ENCODE assay signal across 15 mouse cellular contexts in genomic region chr3:122242876-122243275, GRCm38 (mm10). TPM values are rescaled to one million over a fixed set of nuclear protein-coding genes. Genes with fewer than 3 reads are reported as not detected.
DNase-seq lines count a peak whose midpoint lies in the region; ATAC-seq and TF ChIP-seq lines count a peak whose summit lies in the region.
"Had no signal": no experiment of that assay in that cellular context is flagged by ENCODE, and none has a peak within 500 bp of the region (broad histone marks: within the 10 kb centered on the region; RNA-seq: fewer than 3 reads in every experiment).

No protein-coding gene starts in this region.

- no peaks in the 10 kb centered on the region for H3K27me3 ChIP-seq in heart, embryonic 13.5 days (replicated peaks)
- no peaks in the 10 kb centered on the region for H3K27me3 ChIP-seq in G1E (ENCODE audit: insufficient read depth, low read length)
- H3K27me3 ChIP-seq: embryonic facial prominence, embryonic 12.5 days; limb, embryonic 12.5 days had no signal

- no peak for TF ChIP-seq CTCF in G1E (IDR thresholded peaks at IDR 0.05; ENCODE audit: low read depth, low read length)

- H3K9ac ChIP-seq in heart, embryonic 13.5 days = no peak overlapping the region
- H3K9ac ChIP-seq: embryonic facial prominence, embryonic 12.5 days; limb, embryonic 12.5 days had no signal

- H3K9me3 ChIP-seq in heart, embryonic 13.5 days = no peaks in the 10 kb centered on the region
- no peaks in the 10 kb centered on the region for H3K9me3 ChIP-seq in G1E (replicated peaks)
- H3K9me3 ChIP-seq: embryonic facial prominence, embryonic 12.5 days; limb, embryonic 12.5 days had no signal

- no peaks in the 10 kb centered on the region for H3K36me3 ChIP-seq in heart, embryonic 13.5 days
- H3K36me3 ChIP-seq in G1E (replicated peaks) = peaks cover 5% of the 10 kb centered on the region
- no peaks in the 10 kb centered on the region for H3K36me3 ChIP-seq in macrophage (ENCODE audit: inconsistent target)
- H3K36me3 ChIP-seq: embryonic facial prominence, embryonic 12.5 days; limb, embryonic 12.5 days had no signal

- intact Hi-C loops in heart, postnatal 14 days (cut with DNase I) = no loop called here

- H3K79me2 ChIP-seq in macrophage (ENCODE audit: inconsistent target) = peaks cover 18% of the 10 kb centered on the region

- WGBS in heart, embryonic 13.5 days = 50% methylated on average over 6 of the region's 6 CpGs
- 74% methylated on average over 6 of the region's 6 CpGs for whole genome bisulfite sequencing in macrophage (ENCODE audit: missing documents)

- peak overlapping the region; percentile 65 for H3K27ac ChIP-seq in heart, embryonic 13.5 days (replicated peaks)
- 0 out of 2 replicates have a peak overlapping the region, but pooled peaks have one; percentile 7 for H3K27ac ChIP-seq in macrophage
- H3K27ac ChIP-seq: embryonic facial prominence, embryonic 12.5 days; kidney, postnatal 0 days had no signal

- DNase-seq in heart, postnatal 14 days = no peak
- peak; percentile 37 for DNase-seq in G1E (ENCODE audit: low spot score)
- DNase-seq in thymus, postnatal 4 days = no peak
- DNase-seq in cerebellum, postnatal 36 days = no peak
- DNase-seq: cerebellum, adult 8-10 months; gastrocnemius, postnatal 14 days; lung, postnatal 14 days; thymus, adult 18-20 months had no signal

- ATAC-seq in heart, embryonic 13.5 days (ENCODE audit: extremely low read depth, insufficient number of reproducible peaks, low FRiP score, low TSS enrichment) = no peak
- peak; percentile 45 for ATAC-seq in G1E (ENCODE audit: extremely low read depth, insufficient number of reproducible peaks, low FRiP score, poor library complexity, severe bottlenecking)
- ATAC-seq in erythroblast, adult 5-6 weeks (replicated peaks; ENCODE audit: low FRiP score, poor library complexity, severe bottlenecking) = peak; percentile 25; the same call in 1 of the 2 replicates
- ATAC-seq: CD4-positive, CD25-positive, alpha-beta regulatory T cell, adult 4 months had no signal

- peak overlapping the region; percentile 69 for H3K4me2 ChIP-seq in heart, embryonic 13.5 days
- H3K4me2 ChIP-seq: embryonic facial prominence, embryonic 12.5 days; limb, embryonic 12.5 days had no signal

- H3K4me3 ChIP-seq in heart, embryonic 13.5 days = no peak overlapping the region
- H3K4me3 ChIP-seq in G1E (ENCODE audit: low read depth, low read length) = peak overlapping the region; percentile 41; the same call in 1 of the 2 replicates
- no peak overlapping the region for H3K4me3 ChIP-seq in macrophage (ENCODE audit: inconsistent target)
- H3K4me3 ChIP-seq: embryonic facial prominence, embryonic 12.5 days; limb, embryonic 12.5 days had no signal

- H3K4me1 ChIP-seq in heart, embryonic 13.5 days = peaks cover 30% of the 10 kb centered on the region
- H3K4me1 ChIP-seq in G1E (ENCODE audit: insufficient read depth, low read depth, low read length) = peaks cover 26% of the 10 kb centered on the region

RNA-seq across cellular contexts. Expression of gene Gclm, which starts 2.5 kb away (rescaled TPM):
- 80.1 and 90.0 TPM in 2 replicates for polyA plus RNA-seq in heart, embryonic 13.5 days (2015; fragmentation: Nextera tagmentation; extraction: Ambion mirVana)
- 10 to 100 TPM; 57.2 to 61.6 TPM for total RNA-seq in heart, postnatal 14 days (2021)
- total RNA-seq in G1E (2014; fragmentation: Nextera tagmentation) (294 and 394 TPM in 2 replicates), G1E (2017) (115 and 121 TPM in 2 replicates)
- polyA plus RNA-seq in G1E (2012) (491 and 677 TPM in 2 replicates), macrophage (2018) (50.5 to 96.3 TPM (median 94.0 TPM) in 3 replicates)
- total RNA-seq in erythroblast, adult 5-6 weeks (2015; ENCODE audit: low replicate concordance) = 276 and 381 TPM in 2 replicates
- total RNA-seq in erythroblast, adult 5-6 weeks (2017; ENCODE audit: low replicate concordance) = 373 and 560 TPM in 2 replicates
- 10 to 100 TPM in 16 of 26 experiments, 1 to 10 TPM in 10; 2.8 to 24.8 (median 12.1) TPM for total RNA-seq in macrophage (2018; cell fraction: chromatin; rRNA removed)
- total RNA-seq in macrophage (2018; cell fraction: cytosol; rRNA removed) = 10 to 100 TPM; 24.6 to 64.3 (median 39.6) TPM
- 10 to 100 TPM in 18 of 26 experiments, 1 to 10 TPM in 8; 6.8 to 34.7 (median 13.1) TPM for total RNA-seq in macrophage (2018; cell fraction: nucleus; rRNA removed)

RNA-seq across cellular contexts. Expression of gene Dnttip2, which starts 31.3 kb away (rescaled TPM):
- 44.5 and 45.0 TPM in 2 replicates for polyA plus RNA-seq in heart, embryonic 13.5 days (2015; fragmentation: Nextera tagmentation; extraction: Ambion mirVana)
- 10 to 100 TPM; 23.9 to 24.1 TPM for total RNA-seq in heart, postnatal 14 days (2021)
- total RNA-seq in G1E (2014; fragmentation: Nextera tagmentation) (158 and 216 TPM in 2 replicates), G1E (2017) (111 and 138 TPM in 2 replicates)
- polyA plus RNA-seq in G1E (2012) (11.0 and 16.7 TPM in 2 replicates), macrophage (2018) (38.3 to 104 TPM (median 55.9 TPM) in 3 replicates)
- 32.8 and 70.5 TPM in 2 replicates for total RNA-seq in erythroblast, adult 5-6 weeks (2015; ENCODE audit: low replicate concordance)
- total RNA-seq in erythroblast, adult 5-6 weeks (2017; ENCODE audit: low replicate concordance) = 19.3 and 34.0 TPM in 2 replicates
- 10 to 100 TPM; 16.9 to 53.6 (median 37.1) TPM for total RNA-seq in macrophage (2018; cell fraction: chromatin; rRNA removed)
- 10 to 100 TPM; 36.9 to 55.2 (median 45.4) TPM for total RNA-seq in macrophage (2018; cell fraction: cytosol; rRNA removed)
- 10 to 100 TPM; 17.4 to 56.9 (median 32.3) TPM for total RNA-seq in macrophage (2018; cell fraction: nucleus; rRNA removed)

RNA-seq across cellular contexts. Expression of gene Bcar3, which starts 51.1 kb away (rescaled TPM):
- polyA plus RNA-seq in heart, embryonic 13.5 days (2015; fragmentation: Nextera tagmentation; extraction: Ambion mirVana) = 3.6 and 4.8 TPM in 2 replicates
- 1 to 10 TPM; 8.0 to 9.0 TPM for total RNA-seq in heart, postnatal 14 days (2021)
- not detected in 2 replicates for total RNA-seq in G1E (2014; fragmentation: Nextera tagmentation)
- total RNA-seq in G1E (2017) = 0.27 TPM in 1 of 2 replicates, not detected in the other
- polyA plus RNA-seq in G1E (2012) = not detected in 2 replicates
- total RNA-seq in erythroblast, adult 5-6 weeks (2015; ENCODE audit: low replicate concordance) = 1.3 TPM in 1 of 2 replicates, not detected in the other
- total RNA-seq in erythroblast, adult 5-6 weeks (2017; ENCODE audit: low replicate concordance) = 0.34 and 0.70 TPM in 2 replicates
- total RNA-seq in macrophage (2018; cell fraction: chromatin; rRNA removed) = 100 to 1,000 TPM in 2 of 26 experiments, 10 to 100 TPM in 21, 1 to 10 TPM in 3; 4.7 to 142 (median 36.0) TPM
- total RNA-seq in macrophage (2018; cell fraction: cytosol; rRNA removed) = 10 to 100 TPM in 13 of 26 experiments, 1 to 10 TPM in 13; 3.0 to 22.1 (median 10.7) TPM
- 10 to 100 TPM in 21 of 26 experiments, 1 to 10 TPM in 5; 3.0 to 91.9 (median 22.5) TPM for total RNA-seq in macrophage (2018; cell fraction: nucleus; rRNA removed)
- 10.7 to 31.8 TPM (median 14.2 TPM) in 3 replicates for polyA plus RNA-seq in macrophage (2018)
